Mouse (Mus musculus): Measurements from ENCODE around the gene Cd109. TPM values are rescaled to one million over a fixed set of nuclear protein-coding genes. Genes with fewer than 3 reads are reported as not detected.

Cd109 gene
- polyA plus RNA-seq, 1 experiment from 2014 or later: 7.1 TPM

Other genes starting within 250 kb of the Cd109 start
- 0.37 and 0.66 TPM in 2 replicates for gene Dppa5a, start 247.4 kb upstream of the Cd109 start, polyA plus RNA-seq (2016; fragmentation: Nextera tagmentation; extraction: Ambion mirVana)
- gene Ooep, start 236.8 kb upstream of the Cd109 start, polyA plus RNA-seq (2016; fragmentation: Nextera tagmentation; extraction: Ambion mirVana): 2.2 TPM in 2 replicates
- gene Ddx43, start 219.8 kb upstream of the Cd109 start, polyA plus RNA-seq (2016; fragmentation: Nextera tagmentation; extraction: Ambion mirVana): 0.19 and 0.33 TPM in 2 replicates
- 1.7 and 2.1 TPM in 2 replicates for gene Cgas, start 172.3 kb upstream of the Cd109 start, polyA plus RNA-seq (2016; fragmentation: Nextera tagmentation; extraction: Ambion mirVana)
- 22.1 and 22.8 TPM in 2 replicates for gene Mto1, start 167.3 kb upstream of the Cd109 start, polyA plus RNA-seq (2016; fragmentation: Nextera tagmentation; extraction: Ambion mirVana)
- 1.0 and 1.6 TPM in 2 replicates for gene Gm17324, start 166.8 kb upstream of the Cd109 start, polyA plus RNA-seq (2016; fragmentation: Nextera tagmentation; extraction: Ambion mirVana)
- gene Eef1a1, start 126.4 kb upstream of the Cd109 start, polyA plus RNA-seq (2016; fragmentation: Nextera tagmentation; extraction: Ambion mirVana): 3,992 and 4,191 TPM in 2 replicates
- gene Slc17a5, start 27.5 kb upstream of the Cd109 start, polyA plus RNA-seq (2016; fragmentation: Nextera tagmentation; extraction: Ambion mirVana): 14.4 and 17.4 TPM in 2 replicates

All from embryonic facial prominence, embryonic 12.5 days (tissue).